Mouse (Mus musculus): ENCODE data around the gene Slc9a1. TPM values are rescaled to one million over a fixed set of nuclear protein-coding genes. Genes with fewer than 3 reads are reported as not detected.

The Slc9a1 gene
- polyA plus RNA-seq, 1 experiment from 2014 or later = 5.7 TPM

DNA sequence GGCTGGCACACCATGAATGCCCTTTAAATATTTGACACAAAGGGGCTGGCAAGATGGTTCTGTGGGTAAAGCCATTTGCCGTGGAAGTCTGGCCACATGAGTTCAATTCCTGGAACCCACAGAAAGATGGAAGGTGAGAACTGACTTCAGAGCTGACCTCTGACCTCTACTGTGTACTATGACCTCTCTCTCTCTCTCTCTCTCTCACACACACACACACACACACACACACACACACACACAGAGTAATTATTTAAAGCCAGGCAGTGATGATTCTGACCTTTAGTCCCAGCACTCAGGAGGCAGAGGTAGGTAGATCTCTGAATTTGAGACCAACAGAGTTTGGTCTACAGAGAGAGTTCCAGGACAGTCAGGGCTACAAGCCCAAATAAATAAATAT, 90.5 kb downstream of the Slc9a1 start:
- H3K27me3 ChIP-seq (ENCODE audit: insufficient read depth, low read length) = no peaks in the 10 kb centered on the region
- ATAC-seq (replicated peaks; ENCODE audit: low FRiP score, low read depth) (no peak), DNase-seq (ENCODE audit: low spot score) (no peak)
- no peak overlapping the region for H3K9ac ChIP-seq (ENCODE audit: low read depth, low read length)
- no peak for TF ChIP-seq CTCF (IDR thresholded peaks at IDR 0.05; ENCODE audit: low read depth)
- no peaks in the 10 kb centered on the region; the same call in 1 of the 2 replicates for H3K4me1 ChIP-seq (replicated peaks; ENCODE audit: insufficient read depth, low read length)
- H3K4me2 ChIP-seq (ENCODE audit: low read length) = no peak overlapping the region
- H3K27ac ChIP-seq = no peak overlapping the region
- no peak overlapping the region for H3K4me3 ChIP-seq (replicated peaks; ENCODE audit: low read depth, low read length)
- no peaks in the 10 kb centered on the region for H3K36me3 ChIP-seq (ENCODE audit: insufficient read depth, low read length)
- WGBS = 71% methylated on average over 1 of the region's 1 CpGs
- H3K9me3 ChIP-seq (replicated peaks; ENCODE audit: low read length) = no peaks in the 10 kb centered on the region

DNA sequence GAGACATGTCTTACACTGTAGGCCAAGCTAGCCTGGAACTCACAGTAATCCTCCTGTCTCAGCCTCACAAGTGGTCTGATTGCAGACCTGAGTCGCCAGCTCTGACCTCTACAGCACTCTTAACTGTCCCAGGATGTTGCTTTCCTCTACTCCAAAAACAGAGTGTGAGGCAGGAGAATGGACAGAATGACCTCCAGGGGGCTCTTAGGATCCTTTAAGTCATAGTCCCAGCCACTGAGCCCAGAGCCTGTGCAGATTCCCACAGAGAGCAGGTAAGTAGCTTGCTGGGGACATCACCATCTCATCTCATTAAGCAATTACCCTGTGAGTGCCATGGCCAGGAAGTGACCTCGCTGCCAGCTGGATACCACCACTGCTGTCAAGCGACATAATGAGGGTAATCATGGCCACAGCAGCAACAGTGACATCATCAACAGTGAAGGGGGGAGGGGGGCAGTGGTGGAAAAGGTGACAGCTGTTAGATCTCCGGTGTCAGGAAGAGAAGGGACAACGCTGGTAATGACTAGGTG, 91.4 kb downstream of the Slc9a1 start:
- Histone ChIP-seq H3K4me2 (ENCODE audit: low read length) (no peak overlapping the region), H3K36me3 (ENCODE audit: insufficient read depth, low read length) (no peaks in the 10 kb centered on the region), H3K9ac (ENCODE audit: low read depth, low read length) (no peak overlapping the region), H3K4me1 (replicated peaks; ENCODE audit: insufficient read depth, low read length) (no peaks in the 10 kb centered on the region; the same call in 1 of the 2 replicates), H3K9me3 (replicated peaks; ENCODE audit: low read length) (no peaks in the 10 kb centered on the region), H3K4me3 (replicated peaks; ENCODE audit: low read depth, low read length) (no peak overlapping the region), H3K27me3 (ENCODE audit: insufficient read depth, low read length) (no peaks in the 10 kb centered on the region), H3K27ac (no peak overlapping the region)
- 25% methylated on average over 5 of the region's 5 CpGs for WGBS
- ATAC-seq (replicated peaks; ENCODE audit: low FRiP score, low read depth) (no peak), DNase-seq (ENCODE audit: low spot score) (no peak)
- TF ChIP-seq CTCF (IDR thresholded peaks at IDR 0.05; ENCODE audit: low read depth) = peak; percentile 24; the same call in 1 of the 2 replicates

DNA sequence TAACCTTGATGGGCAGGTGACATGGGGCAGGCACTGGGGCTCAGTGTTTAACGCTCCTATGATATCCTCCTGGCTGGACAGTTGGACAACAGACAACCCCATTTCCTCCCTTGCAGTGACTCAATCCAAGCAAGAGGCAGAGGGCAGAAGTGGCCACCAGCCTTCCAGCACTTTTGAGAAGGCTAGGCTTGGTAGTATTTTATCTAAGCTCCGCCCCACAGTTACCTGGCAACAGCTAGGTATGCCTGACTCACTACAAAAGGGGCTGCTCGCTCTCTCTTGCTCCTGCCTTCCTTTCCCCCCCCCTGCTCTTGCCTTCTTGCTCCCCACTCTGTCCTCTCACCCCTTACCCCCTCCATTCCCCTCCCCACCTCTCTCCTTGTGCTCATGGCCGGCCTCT, 91.9 kb downstream of the Slc9a1 start:
- Histone ChIP-seq H3K27me3 (ENCODE audit: insufficient read depth, low read length) (no peaks in the 10 kb centered on the region), H3K27ac (no peak overlapping the region), H3K4me2 (ENCODE audit: low read length) (no peak overlapping the region), H3K4me3 (replicated peaks; ENCODE audit: low read depth, low read length) (no peak overlapping the region), H3K36me3 (ENCODE audit: insufficient read depth, low read length) (no peaks in the 10 kb centered on the region), H3K9ac (ENCODE audit: low read depth, low read length) (no peak overlapping the region), H3K9me3 (replicated peaks; ENCODE audit: low read length) (no peaks in the 10 kb centered on the region), H3K4me1 (replicated peaks; ENCODE audit: insufficient read depth, low read length) (no peaks in the 10 kb centered on the region; the same call in 1 of the 2 replicates)
- ATAC-seq (replicated peaks; ENCODE audit: low FRiP score, low read depth) (no peak), DNase-seq (ENCODE audit: low spot score) (no peak)
- no peak for TF ChIP-seq CTCF (IDR thresholded peaks at IDR 0.05; ENCODE audit: low read depth)
- WGBS = 63% methylated on average over 4 of the region's 4 CpGs

DNA sequence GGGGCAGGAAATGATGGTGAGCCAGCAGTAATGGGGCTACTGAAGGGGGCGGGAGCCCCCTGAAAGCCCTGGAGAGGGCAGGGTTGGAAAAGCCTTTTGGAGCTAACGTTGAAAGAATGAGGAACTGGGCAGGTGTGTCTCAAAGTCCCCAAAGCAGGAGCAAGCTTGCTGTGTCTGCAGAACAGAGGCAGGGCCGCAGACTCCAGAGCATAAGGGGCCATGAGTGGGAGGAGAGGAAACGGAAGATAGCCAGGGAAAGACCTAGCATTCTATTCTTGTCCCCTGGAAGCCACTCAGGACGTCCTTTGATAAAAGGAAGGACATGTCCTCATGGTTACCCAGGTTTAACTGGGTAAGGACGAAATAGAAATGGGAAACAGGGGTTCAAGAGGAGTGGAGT, 93.7 kb downstream of the Slc9a1 start:
- no peak for TF ChIP-seq CTCF (IDR thresholded peaks at IDR 0.05; ENCODE audit: low read depth)
- Histone ChIP-seq H3K9ac (ENCODE audit: low read depth, low read length) (peak overlapping the region; percentile 18; the same call in 1 of the 2 replicates), H3K4me3 (replicated peaks; ENCODE audit: low read depth, low read length) (no peak overlapping the region), H3K4me2 (ENCODE audit: low read length) (no peak overlapping the region), H3K4me1 (replicated peaks; ENCODE audit: insufficient read depth, low read length) (peaks cover 3% of the 10 kb centered on the region; the same call in 1 of the 2 replicates), H3K9me3 (replicated peaks; ENCODE audit: low read length) (no peaks in the 10 kb centered on the region), H3K36me3 (ENCODE audit: insufficient read depth, low read length) (no peaks in the 10 kb centered on the region), H3K27ac (0 out of 2 replicates have a peak overlapping the region, but pooled peaks have one; percentile 32), H3K27me3 (ENCODE audit: insufficient read depth, low read length) (no peaks in the 10 kb centered on the region)
- DNase-seq (ENCODE audit: low spot score) (no peak), ATAC-seq (replicated peaks; ENCODE audit: low FRiP score, low read depth) (no peak)
- WGBS = 25% methylated on average over 6 of the region's 6 CpGs

DNA sequence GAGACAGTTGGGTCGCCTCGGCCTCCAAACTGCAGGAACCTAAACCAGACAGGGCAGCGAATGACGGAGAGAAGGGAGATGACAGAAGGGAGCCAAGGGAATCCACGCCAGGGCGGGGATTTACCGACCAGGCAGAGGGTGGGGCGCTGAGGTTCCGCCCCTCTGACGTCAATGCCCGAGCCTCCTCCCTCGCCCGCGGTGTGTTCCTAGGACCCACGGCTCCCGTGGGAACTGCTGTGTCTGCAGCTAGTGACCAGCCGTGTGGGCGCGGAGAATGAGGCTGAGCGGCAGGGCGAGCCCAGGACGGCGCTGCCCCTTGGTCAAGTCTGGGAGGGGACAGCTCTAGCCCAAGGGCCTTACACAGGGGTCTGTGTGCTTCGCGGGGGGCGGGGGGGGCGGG, 98.6 kb downstream of the Slc9a1 start:
- 2% methylated on average over 27 of the region's 27 CpGs for WGBS

DNA sequence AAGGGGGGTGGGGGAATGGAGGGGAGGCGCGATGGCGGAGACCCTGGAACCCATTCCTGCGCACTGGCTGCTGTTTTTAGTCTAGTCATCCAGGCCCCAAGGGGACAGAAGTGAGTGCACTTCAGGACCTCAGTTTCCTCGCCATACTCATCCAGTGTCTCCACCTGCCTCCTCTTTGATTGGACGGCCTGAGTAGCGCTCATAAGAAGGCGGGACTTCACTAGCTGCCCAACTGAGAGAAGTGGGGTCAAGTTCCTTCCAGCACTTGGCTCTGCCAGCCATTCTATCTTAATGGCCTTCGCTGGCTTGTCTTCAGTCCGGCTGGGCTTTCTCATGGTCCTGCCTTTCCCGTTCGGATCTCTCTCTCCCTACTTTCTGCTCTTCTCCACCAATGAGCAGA, 99.6 kb downstream of the Slc9a1 start:
- Histone ChIP-seq H3K4me3 (replicated peaks; ENCODE audit: low read depth, low read length) (no peak overlapping the region), H3K9me3 (replicated peaks; ENCODE audit: low read length) (no peaks in the 10 kb centered on the region), H3K36me3 (ENCODE audit: insufficient read depth, low read length) (no peaks in the 10 kb centered on the region), H3K9ac (ENCODE audit: low read depth, low read length) (no peak overlapping the region), H3K27ac (no peak overlapping the region), H3K27me3 (ENCODE audit: insufficient read depth, low read length) (no peaks in the 10 kb centered on the region), H3K4me1 (replicated peaks; ENCODE audit: insufficient read depth, low read length) (0 out of 2 replicates have a peak, but pooled peaks cover 3% of the 10 kb centered on the region), H3K4me2 (ENCODE audit: low read length) (peak overlapping the region; percentile 74)
- DNase-seq (ENCODE audit: low spot score) (peak; percentile 29), ATAC-seq (replicated peaks; ENCODE audit: low FRiP score, low read depth) (no peak)
- TF ChIP-seq CTCF (IDR thresholded peaks at IDR 0.05; ENCODE audit: low read depth) = no peak
- 13% methylated on average over 12 of the region's 12 CpGs for WGBS

More for the DNA sequence above, 98.6 kb downstream of the Slc9a1 start:
- no peak overlapping the region for H3K27ac ChIP-seq
- TF ChIP-seq CTCF (IDR thresholded peaks at IDR 0.05; ENCODE audit: low read depth) = no peak
- peak; percentile 70 for DNase-seq (ENCODE audit: low spot score)
- H3K27me3 ChIP-seq (ENCODE audit: insufficient read depth, low read length) = no peaks in the 10 kb centered on the region
- H3K4me1 ChIP-seq (replicated peaks; ENCODE audit: insufficient read depth, low read length) = peaks cover 3% of the 10 kb centered on the region; the same call in 1 of the 2 replicates
- H3K9ac ChIP-seq (ENCODE audit: low read depth, low read length) = peak overlapping the region; percentile 47
- ATAC-seq (replicated peaks; ENCODE audit: low FRiP score, low read depth) = peak; percentile 72; the same call in 1 of the 2 replicates
- H3K9me3 ChIP-seq (replicated peaks; ENCODE audit: low read length) = no peaks in the 10 kb centered on the region
- H3K36me3 ChIP-seq (ENCODE audit: insufficient read depth, low read length) = no peaks in the 10 kb centered on the region
- peak overlapping the region; percentile 49 for H3K4me3 ChIP-seq (replicated peaks; ENCODE audit: low read depth, low read length)
- H3K4me2 ChIP-seq (ENCODE audit: low read length) = peak overlapping the region; percentile 74

Data from kidney, postnatal 0 days (tissue).